Mouse (Mus musculus): ENCODE data around the gene Brd3os. TPM values are rescaled to one million over a fixed set of nuclear protein-coding genes. Genes with fewer than 3 reads are reported as not detected.

Gene Brd3os
- polyA plus RNA-seq, 1 experiment: 10.0 TPM

DNA sequence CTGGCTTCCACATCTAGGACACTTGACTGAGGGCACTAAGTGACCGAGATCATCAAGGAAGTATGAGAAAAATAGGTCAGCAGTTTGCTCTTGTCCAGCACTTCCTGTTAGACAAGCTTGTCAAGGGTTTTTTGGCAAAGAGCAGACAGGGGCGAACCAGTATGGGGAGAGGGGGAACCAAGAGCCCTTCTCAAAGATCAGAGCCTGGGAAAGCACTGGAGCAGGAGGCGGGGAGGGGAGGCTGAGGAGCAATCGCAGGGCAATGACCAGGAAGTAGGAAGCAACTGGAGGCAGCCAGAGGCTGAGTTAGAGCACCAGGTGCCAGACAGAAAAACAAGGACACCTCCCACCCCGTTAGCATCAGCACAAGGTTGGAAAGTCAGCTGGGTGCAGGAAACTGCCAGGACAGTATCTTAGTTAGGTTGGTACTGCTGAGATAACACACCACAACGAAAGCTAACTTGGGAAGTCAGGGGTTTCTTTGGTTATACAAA, 23.5 kb upstream of the Brd3os start:
- no peak overlapping the region for H3K4me3 ChIP-seq (ENCODE audit: insufficient read depth, low read length)
- no peak overlapping the region for H3K27ac ChIP-seq (ENCODE audit: insufficient read depth, low read length)
- H3K4me1 ChIP-seq (ENCODE audit: control insufficient read depth, insufficient read depth, low read length): peaks cover 12% of the 10 kb centered on the region
- TF ChIP-seq POLR2A (IDR thresholded peaks at IDR 0.05; ENCODE audit: low read depth, low read length) (no peak), CTCF (IDR thresholded peaks at IDR 0.05; ENCODE audit: borderline replicate concordance, insufficient read depth, low read length) (no peak)

DNA sequence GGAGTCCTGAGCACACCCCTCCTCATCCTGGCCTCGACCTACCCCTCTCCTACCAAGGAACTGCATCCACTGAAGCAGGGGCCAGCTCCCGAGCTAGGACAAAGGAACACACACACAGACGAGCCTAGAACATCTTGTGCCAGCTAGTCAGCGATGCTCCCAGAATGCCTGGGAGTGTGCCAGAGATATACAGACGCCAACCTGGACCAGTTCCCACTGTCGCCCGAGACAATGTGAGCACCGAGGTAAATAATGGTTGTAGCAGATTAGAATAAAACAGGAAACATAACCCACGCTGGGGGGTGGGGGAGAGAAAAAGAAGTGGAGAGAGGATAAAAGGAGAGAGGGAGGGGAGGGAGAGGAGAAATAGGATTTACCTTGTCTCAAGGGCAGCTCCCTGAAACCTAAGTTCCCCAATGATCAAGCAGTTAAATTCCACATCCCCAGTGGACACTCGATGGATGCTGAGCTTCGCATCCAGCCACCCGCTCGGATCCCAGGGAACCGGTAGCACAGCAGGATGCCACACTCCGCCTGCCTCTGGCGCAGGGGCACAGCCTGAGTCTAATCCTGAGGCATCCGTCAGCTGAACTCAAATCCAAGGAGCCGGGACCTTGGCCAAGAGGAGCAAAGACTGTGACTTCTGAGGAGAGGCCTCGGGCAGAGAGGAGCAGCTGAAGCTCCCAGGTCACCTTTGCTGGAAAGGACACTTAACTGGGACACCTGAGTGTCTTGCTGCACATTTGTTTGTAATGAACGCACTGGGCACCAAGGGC, 20.6 kb upstream of the Brd3os start:
- TF ChIP-seq POLR2A (IDR thresholded peaks at IDR 0.05; ENCODE audit: low read depth, low read length) (no peak), CTCF (IDR thresholded peaks at IDR 0.05; ENCODE audit: borderline replicate concordance, insufficient read depth, low read length) (no peak)
- no peaks in the 10 kb centered on the region; the same call in 1 of the 2 replicates for H3K4me1 ChIP-seq (ENCODE audit: control insufficient read depth, insufficient read depth, low read length)

DNA sequence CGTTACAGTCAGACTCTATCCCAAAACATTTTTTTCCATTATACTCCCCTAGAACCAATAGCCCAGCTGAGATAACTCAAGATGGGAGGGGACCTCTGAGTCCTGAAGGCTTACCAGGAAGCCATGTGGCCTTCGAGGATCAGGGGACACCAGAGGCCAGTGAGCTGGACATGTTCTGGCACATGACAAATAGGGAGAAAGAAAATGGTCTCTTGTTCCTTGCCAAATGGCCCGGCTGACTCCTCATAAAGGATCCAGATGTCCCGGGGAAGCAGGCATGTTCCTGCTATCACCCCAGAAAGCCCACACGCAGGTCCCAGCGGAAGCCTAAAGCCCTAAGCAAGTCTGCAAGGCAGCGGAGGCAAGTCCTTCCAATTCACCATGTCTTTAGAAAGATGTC, 18.5 kb upstream of the Brd3os start:
- Histone ChIP-seq H3K4me3 (ENCODE audit: insufficient read depth, low read length) (no peak overlapping the region), H3K27ac (ENCODE audit: insufficient read depth, low read length) (no peak overlapping the region), H3K4me1 (ENCODE audit: control insufficient read depth, insufficient read depth, low read length) (no peaks in the 10 kb centered on the region; the same call in 1 of the 2 replicates)
- TF ChIP-seq POLR2A (IDR thresholded peaks at IDR 0.05; ENCODE audit: low read depth, low read length) (no peak), CTCF (IDR thresholded peaks at IDR 0.05; ENCODE audit: borderline replicate concordance, insufficient read depth, low read length) (no peak)

More for the DNA sequence above, 20.6 kb upstream of the Brd3os start:
- no peak overlapping the region for H3K4me3 ChIP-seq (ENCODE audit: insufficient read depth, low read length)
- no peak overlapping the region for H3K27ac ChIP-seq (ENCODE audit: insufficient read depth, low read length)

DNA sequence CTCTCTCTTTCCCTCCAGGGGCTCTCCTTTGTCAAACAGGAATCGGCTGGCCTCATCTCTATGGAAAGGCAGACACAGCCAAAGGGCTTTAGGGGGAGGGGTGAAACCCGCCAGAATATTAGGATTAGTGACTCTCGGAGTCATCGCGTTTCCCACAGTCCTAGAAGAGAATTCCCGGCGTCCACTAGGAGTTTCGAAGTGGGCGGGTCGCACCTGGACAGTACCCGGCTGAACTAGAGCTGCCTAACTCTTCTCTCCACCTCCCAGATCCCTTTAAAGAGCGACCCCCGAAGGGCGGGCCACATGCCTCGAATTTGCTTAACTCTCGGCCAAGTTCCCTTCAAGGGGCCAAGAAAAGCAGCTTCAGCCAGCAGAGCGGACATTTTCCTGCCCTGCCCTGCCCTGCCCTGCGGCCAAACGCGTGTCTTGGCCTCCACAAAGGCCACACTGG, 16.9 kb upstream of the Brd3os start:
- no peaks in the 10 kb centered on the region; the same call in 1 of the 2 replicates for H3K4me1 ChIP-seq (ENCODE audit: control insufficient read depth, insufficient read depth, low read length)

DNA sequence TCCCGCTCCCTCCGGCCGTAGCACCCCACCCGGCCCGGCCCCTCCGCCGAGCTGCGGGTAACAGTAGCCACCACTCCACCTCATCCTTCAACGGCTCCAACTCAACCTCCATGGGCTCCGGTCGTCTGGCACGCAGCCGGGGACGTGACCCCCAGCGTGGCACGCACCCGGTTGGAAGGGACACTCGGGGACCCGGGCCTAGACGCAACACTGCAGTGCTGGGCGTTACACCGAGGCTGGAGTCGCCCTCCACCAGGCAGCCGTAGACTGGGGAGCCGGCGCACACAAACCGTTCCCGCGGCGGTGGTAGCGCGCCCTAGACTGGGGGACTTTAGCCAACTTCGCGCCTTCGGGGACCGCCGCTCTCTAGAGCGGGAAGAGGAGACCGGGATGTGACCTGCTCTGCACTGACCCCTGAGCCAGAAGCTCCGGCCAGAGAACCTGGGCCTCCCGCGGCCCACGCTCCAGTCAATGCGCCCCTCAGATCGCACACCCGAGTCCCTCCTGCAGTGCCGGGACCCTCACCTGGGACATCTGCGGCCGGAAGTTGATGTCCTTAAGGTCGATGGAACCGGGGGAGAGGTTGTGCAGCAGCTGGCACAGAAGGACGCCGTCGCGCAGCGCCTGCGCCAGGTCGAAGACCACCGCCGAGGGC, 16.2 kb upstream of the Brd3os start:
- Histone ChIP-seq H3K4me3 (ENCODE audit: insufficient read depth, low read length) (peak overlapping the region; percentile 95), H3K27ac (ENCODE audit: insufficient read depth, low read length) (no peak overlapping the region), H3K4me1 (ENCODE audit: control insufficient read depth, insufficient read depth, low read length) (no peaks in the 10 kb centered on the region; the same call in 1 of the 2 replicates)
- TF ChIP-seq POLR2A (IDR thresholded peaks at IDR 0.05; ENCODE audit: low read depth, low read length): no peak
- no peak for TF ChIP-seq CTCF (IDR thresholded peaks at IDR 0.05; ENCODE audit: borderline replicate concordance, insufficient read depth, low read length)

More for the DNA sequence above, 16.9 kb upstream of the Brd3os start:
- TF ChIP-seq POLR2A (IDR thresholded peaks at IDR 0.05; ENCODE audit: low read depth, low read length) (no peak), CTCF (IDR thresholded peaks at IDR 0.05; ENCODE audit: borderline replicate concordance, insufficient read depth, low read length) (no peak)
- peak overlapping the region; percentile 95 for H3K4me3 ChIP-seq (ENCODE audit: insufficient read depth, low read length)
- H3K27ac ChIP-seq (ENCODE audit: insufficient read depth, low read length): no peak overlapping the region

DNA sequence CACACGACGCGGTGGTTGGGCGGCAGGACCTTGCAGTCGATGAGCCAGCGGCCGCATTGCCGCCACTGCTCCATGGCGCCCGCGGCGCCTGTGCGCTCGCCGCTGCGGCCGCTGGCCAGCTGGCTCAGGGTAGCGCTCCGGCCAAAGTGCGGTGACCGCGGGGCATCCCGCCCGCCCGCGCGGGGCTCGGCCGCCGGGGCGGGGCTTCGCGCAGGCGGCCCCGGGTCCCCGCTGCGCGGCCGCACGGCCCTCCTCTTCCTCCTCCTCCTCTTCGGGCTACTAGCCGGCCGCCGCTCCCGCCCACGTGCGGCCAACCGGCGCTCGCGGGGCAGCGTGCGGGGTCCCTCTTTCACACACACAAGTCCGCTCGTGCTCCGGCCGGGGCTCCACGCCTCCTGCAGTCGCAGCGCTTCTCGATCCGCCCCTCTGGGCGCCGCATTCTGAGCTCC, 15.7 kb upstream of the Brd3os start:
- Histone ChIP-seq H3K4me1 (ENCODE audit: control insufficient read depth, insufficient read depth, low read length) (no peaks in the 10 kb centered on the region; the same call in 1 of the 2 replicates), H3K4me3 (ENCODE audit: insufficient read depth, low read length) (peak overlapping the region; percentile 95), H3K27ac (ENCODE audit: insufficient read depth, low read length) (peak overlapping the region; percentile 80)
- TF ChIP-seq CTCF (IDR thresholded peaks at IDR 0.05; ENCODE audit: borderline replicate concordance, insufficient read depth, low read length): no peak
- no peak; the same call in 1 of the 2 replicates for TF ChIP-seq POLR2A (IDR thresholded peaks at IDR 0.05; ENCODE audit: low read depth, low read length)

DNA sequence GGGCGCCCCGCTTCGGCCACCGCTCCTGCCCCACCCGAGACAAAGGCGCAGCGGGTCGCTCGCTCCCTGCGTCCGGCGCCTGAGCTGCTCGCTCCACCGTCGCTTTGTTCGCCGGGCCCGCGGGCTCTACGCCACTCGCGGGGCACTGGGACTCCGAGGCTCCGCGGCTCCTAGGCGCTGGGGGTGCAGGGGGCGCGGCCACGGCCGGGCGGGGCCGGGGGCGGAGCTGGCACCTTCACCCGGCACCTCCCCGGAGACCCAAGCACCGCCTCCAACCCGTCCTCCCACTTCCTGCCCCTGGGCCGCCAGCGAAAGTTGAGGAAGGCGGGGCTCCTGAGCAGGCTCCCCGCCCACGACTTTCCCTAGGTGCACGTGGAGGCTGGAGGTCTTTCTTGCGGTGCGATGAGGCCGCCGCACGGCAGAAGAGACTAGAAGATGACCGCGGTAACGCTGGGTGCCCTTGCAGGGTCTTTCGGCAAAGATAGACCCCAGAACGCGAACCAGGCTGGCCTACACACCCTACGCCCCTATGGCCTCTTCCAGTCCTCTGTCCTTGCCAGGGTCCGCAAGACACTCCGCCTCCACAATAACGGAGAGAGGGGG, 15.2 kb upstream of the Brd3os start, which contains the start of gene Vav2:
Gene Vav2, minus strand, starts transcription at position 179 of the 603 bp plus-strand sequence.
- Histone ChIP-seq H3K4me3 (ENCODE audit: insufficient read depth, low read length) (peak within 1 kb of the TSS; percentile 95), H3K27ac (ENCODE audit: insufficient read depth, low read length) (peak within 1 kb of the TSS; percentile 80), H3K4me1 (ENCODE audit: control insufficient read depth, insufficient read depth, low read length) (no peaks in the 10 kb centered on the region; the same call in 1 of the 2 replicates)
- TF ChIP-seq POLR2A (IDR thresholded peaks at IDR 0.05; ENCODE audit: low read depth, low read length) (peak; percentile 72), CTCF (IDR thresholded peaks at IDR 0.05; ENCODE audit: borderline replicate concordance, insufficient read depth, low read length) (0 out of 2 replicates have a peak, but pooled peaks have one; percentile 0)

DNA sequence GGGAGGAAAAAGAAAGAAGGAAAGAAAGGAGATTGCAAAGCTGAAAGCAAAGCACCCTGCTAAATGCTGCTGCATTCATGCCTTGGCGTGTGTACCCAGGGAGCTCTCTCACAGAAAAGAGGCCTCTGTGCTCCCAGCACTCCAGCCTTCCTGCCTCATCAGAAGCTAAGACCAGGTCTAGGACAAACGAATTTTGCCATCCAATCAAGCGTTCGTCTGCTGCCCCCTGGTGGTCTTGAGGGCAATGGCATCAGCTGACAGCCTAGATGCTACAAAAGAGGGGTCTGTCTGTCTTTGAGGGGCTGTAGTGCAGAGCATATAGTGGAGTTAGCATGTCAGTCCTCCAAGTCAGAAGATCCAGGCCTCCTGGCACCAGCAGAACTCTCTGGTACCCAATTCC, 14.1 kb upstream of the Brd3os start:
- no peaks in the 10 kb centered on the region; the same call in 1 of the 2 replicates for H3K4me1 ChIP-seq (ENCODE audit: control insufficient read depth, insufficient read depth, low read length)
- H3K4me3 ChIP-seq (ENCODE audit: insufficient read depth, low read length): no peak overlapping the region
- H3K27ac ChIP-seq (ENCODE audit: insufficient read depth, low read length): no peak overlapping the region
- TF ChIP-seq CTCF (IDR thresholded peaks at IDR 0.05; ENCODE audit: borderline replicate concordance, insufficient read depth, low read length): peak; percentile 85
- no peak for TF ChIP-seq POLR2A (IDR thresholded peaks at IDR 0.05; ENCODE audit: low read depth, low read length)

DNA sequence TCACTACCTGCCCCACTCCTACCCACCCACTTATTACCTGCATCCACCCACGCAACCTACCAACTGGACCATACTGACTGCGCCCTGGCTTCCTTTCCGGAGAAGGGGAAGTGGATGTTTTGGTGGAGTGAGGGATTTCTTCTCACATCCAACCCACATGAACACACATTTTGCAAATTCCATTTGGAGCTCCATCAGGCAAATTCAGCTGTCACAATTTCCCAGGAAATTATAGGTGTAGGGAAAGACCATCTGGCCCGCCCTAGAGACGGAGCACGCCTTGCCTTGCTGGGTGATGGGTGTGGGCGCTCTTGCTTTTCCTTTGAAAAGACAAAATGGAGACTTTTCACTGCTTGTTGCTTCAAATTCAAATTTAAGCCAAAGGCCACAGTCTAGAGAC, 11.5 kb upstream of the Brd3os start:
- Histone ChIP-seq H3K4me1 (ENCODE audit: control insufficient read depth, insufficient read depth, low read length) (no peaks in the 10 kb centered on the region), H3K4me3 (ENCODE audit: insufficient read depth, low read length) (no peak overlapping the region), H3K27ac (ENCODE audit: insufficient read depth, low read length) (no peak overlapping the region)
- no peak for TF ChIP-seq POLR2A (IDR thresholded peaks at IDR 0.05; ENCODE audit: low read depth, low read length)
- no peak for TF ChIP-seq CTCF (IDR thresholded peaks at IDR 0.05; ENCODE audit: borderline replicate concordance, insufficient read depth, low read length)

All from embryonic fibroblast, embryonic 13.5 days (primary cell).